Comparison of ENCODE assay signal across 25 mouse cellular contexts in genomic region chr3:35699979-35700378, GRCm38 (mm10). TPM values are rescaled to one million over a fixed set of nuclear protein-coding genes. Genes with fewer than 3 reads are reported as not detected.
A peak's percentile ranks its signal among the peaks of the same experiment; 100 is the strongest.
DNase-seq lines count a peak whose midpoint lies in the region; ATAC-seq and TF ChIP-seq lines count a peak whose summit lies in the region.
"Had no signal": no experiment of that assay in that cellular context is flagged by ENCODE, and none has a peak within 500 bp of the region (broad histone marks: within the 10 kb centered on the region; RNA-seq: fewer than 3 reads in every experiment).

No protein-coding gene starts in this region.

- TF ChIP-seq EP300 in MEL (IDR thresholded peaks at IDR 0.05; ENCODE audit: low read depth in 1 of 2, low read length in 2 of 2), result no peak
- TF ChIP-seq EP300 in stomach, postnatal 0 days (optimal IDR thresholded peaks at IDR 0.05), result no peak

- H3K27me3 ChIP-seq in MEL (ENCODE audit: control insufficient read depth in 1 of 2, insufficient read depth in 2 of 2, low read length in 2 of 2), result no peaks in the 10 kb centered on the region
- H3K27me3 ChIP-seq in intestine, embryonic 16.5 days (replicated peaks; ENCODE audit: control insufficient read depth, insufficient read depth, low read length), result no peaks in the 10 kb centered on the region
- H3K27me3 ChIP-seq in stomach, postnatal 0 days (ENCODE audit: control insufficient read depth, insufficient read depth, low read length), result no peaks in the 10 kb centered on the region
- H3K27me3 ChIP-seq: embryonic facial prominence, embryonic 12.5 days; embryonic facial prominence, embryonic 15.5 days; forebrain, embryonic 15.5 days; heart, embryonic 12.5 days; heart, embryonic 15.5 days; hindbrain, embryonic 13.5 days had no signal

- peaks cover 0 to 4% of the 10 kb centered on the region in 2 experiments; a peak in 2 of 4 replicates for H3K36me3 ChIP-seq in MEL (ENCODE audit: control insufficient read depth in 1 of 2, insufficient read depth in 2 of 2, low read length in 2 of 2)
- H3K36me3 ChIP-seq in intestine, embryonic 16.5 days (ENCODE audit: control insufficient read depth, insufficient read depth, low read length), result no peaks in the 10 kb centered on the region
- H3K36me3 ChIP-seq in stomach, postnatal 0 days (ENCODE audit: control insufficient read depth, insufficient read depth, low read length), result no peaks in the 10 kb centered on the region
- H3K36me3 ChIP-seq: embryonic facial prominence, embryonic 12.5 days; embryonic facial prominence, embryonic 15.5 days; forebrain, embryonic 15.5 days; heart, embryonic 12.5 days; heart, embryonic 15.5 days; hindbrain, embryonic 10.5 days; hindbrain, embryonic 13.5 days had no signal

- H3K27ac ChIP-seq in MEL (ENCODE audit: control insufficient read depth, low read depth, low read length), result no peak overlapping the region
- H3K27ac ChIP-seq in intestine, embryonic 16.5 days (ENCODE audit: low read length), result no peak overlapping the region
- no peak overlapping the region for H3K27ac ChIP-seq in stomach, postnatal 0 days (replicated peaks)
- H3K27ac ChIP-seq: embryonic facial prominence, embryonic 12.5 days; embryonic facial prominence, embryonic 15.5 days; forebrain, embryonic 15.5 days; heart, embryonic 15.5 days; hindbrain, embryonic 10.5 days; hindbrain, embryonic 13.5 days had no signal

- DNase-seq in MEL (ENCODE audit: low read depth, low spot score), result peak; percentile 17
- peak; percentile 1 for DNase-seq in brain, embryonic 14.5 days (ENCODE audit: low read depth)
- DNase-seq in stomach, postnatal 0 days (ENCODE audit: low spot score), result no peak
- DNase-seq in right cerebral cortex, postnatal 25 days, result no peak
- no peak for DNase-seq in gastrocnemius, adult 18-20 months (ENCODE audit: low spot score)
- DNase-seq: adrenal gland, postnatal 10 days; adrenal gland, postnatal 36 days; cerebellum, adult 11 months; cerebellum, adult 2 months; cerebellum, adult 9-11 months; cerebellum, postnatal 25 days; gastrocnemius, postnatal 25 days; heart, adult 18-20 months; heart, postnatal 10 days; heart, postnatal 36 days had no signal

- H3K4me1 ChIP-seq in MEL (ENCODE audit: control insufficient read depth in 1 of 2, insufficient read depth in 2 of 2, low read length in 2 of 2), result peaks cover 5 to 6% of the 10 kb centered on the region in 2 experiments; a peak in 3 of 4 replicates
- no peaks in the 10 kb centered on the region for H3K4me1 ChIP-seq in intestine, embryonic 16.5 days (ENCODE audit: control insufficient read depth, insufficient read depth, low read length)
- no peaks in the 10 kb centered on the region for H3K4me1 ChIP-seq in stomach, postnatal 0 days (replicated peaks; ENCODE audit: control insufficient read depth, insufficient read depth)
- H3K4me1 ChIP-seq: embryonic facial prominence, embryonic 12.5 days; embryonic facial prominence, embryonic 15.5 days; forebrain, embryonic 15.5 days; heart, embryonic 12.5 days; heart, embryonic 15.5 days; hindbrain, embryonic 10.5 days; hindbrain, embryonic 13.5 days had no signal

- no peak overlapping the region for H3K4me3 ChIP-seq in MEL (ENCODE audit: control insufficient read depth in 1 of 2, insufficient read depth in 1 of 2, low read depth in 2 of 2, low read length in 2 of 2)
- no peak overlapping the region for H3K4me3 ChIP-seq in intestine, embryonic 16.5 days (ENCODE audit: low read length)
- no peak overlapping the region for H3K4me3 ChIP-seq in stomach, postnatal 0 days (ENCODE audit: low read depth, low read length)
- H3K4me3 ChIP-seq: embryonic facial prominence, embryonic 12.5 days; embryonic facial prominence, embryonic 15.5 days; forebrain, embryonic 15.5 days; heart, embryonic 12.5 days; heart, embryonic 15.5 days; hindbrain, embryonic 10.5 days; hindbrain, embryonic 13.5 days had no signal

- TF ChIP-seq POLR2A in MEL (IDR thresholded peaks at IDR 0.05; ENCODE audit: control insufficient read depth in 1 of 2, insufficient read depth in 1 of 2, low read depth in 1 of 2, low read length in 2 of 2, poor library complexity in 1 of 2), result no peak
- no peak for TF ChIP-seq POLR2A in brain, embryonic 14.5 days (IDR thresholded peaks at IDR 0.05; ENCODE audit: borderline replicate concordance, extremely low read depth, insufficient read depth, insufficient read length, poor library complexity, severe bottlenecking)

- H3K9ac ChIP-seq in MEL (ENCODE audit: control insufficient read depth, low read depth, low read length, poor library complexity, severe bottlenecking), result no peak overlapping the region
- H3K9ac ChIP-seq in intestine, embryonic 16.5 days (ENCODE audit: low read depth, low read length), result no peak overlapping the region
- no peak overlapping the region for H3K9ac ChIP-seq in stomach, postnatal 0 days (ENCODE audit: low read length)
- H3K9ac ChIP-seq: embryonic facial prominence, embryonic 12.5 days; embryonic facial prominence, embryonic 15.5 days; forebrain, embryonic 15.5 days; heart, embryonic 12.5 days; heart, embryonic 15.5 days; hindbrain, embryonic 13.5 days had no signal

- no peaks in the 10 kb centered on the region for H3K9me3 ChIP-seq in MEL (replicated peaks; ENCODE audit: insufficient read depth, low read length)
- H3K9me3 ChIP-seq in intestine, embryonic 16.5 days (ENCODE audit: control insufficient read depth, low read length), result no peaks in the 10 kb centered on the region
- no peaks in the 10 kb centered on the region for H3K9me3 ChIP-seq in stomach, postnatal 0 days (ENCODE audit: control insufficient read depth, low read length)
- H3K9me3 ChIP-seq: embryonic facial prominence, embryonic 12.5 days; embryonic facial prominence, embryonic 15.5 days; forebrain, embryonic 15.5 days; heart, embryonic 12.5 days; heart, embryonic 15.5 days; hindbrain, embryonic 10.5 days; hindbrain, embryonic 13.5 days had no signal

- H3K4me2 ChIP-seq in intestine, embryonic 16.5 days (ENCODE audit: low read depth, low read length), result no peak overlapping the region
- H3K4me2 ChIP-seq in stomach, postnatal 0 days (replicated peaks; ENCODE audit: low read depth), result no peak overlapping the region
- H3K4me2 ChIP-seq: embryonic facial prominence, embryonic 12.5 days; embryonic facial prominence, embryonic 15.5 days; forebrain, embryonic 15.5 days; heart, embryonic 12.5 days; heart, embryonic 15.5 days; hindbrain, embryonic 13.5 days had no signal

- no peaks in the 10 kb centered on the region for H3K79me2 ChIP-seq in MEL (ENCODE audit: control insufficient read depth, insufficient read depth, low read length, poor library complexity)

- TF ChIP-seq CTCF in MEL (IDR thresholded peaks at IDR 0.05 in 2 of 3, conservative IDR thresholded peaks at IDR 0.05 in 1 of 3; ENCODE audit: control insufficient read depth in 1 of 3, insufficient read depth in 1 of 3, low read depth in 2 of 3, low read length in 3 of 3, poor library complexity in 1 of 3, severe bottlenecking in 1 of 3), result no peak
- TF ChIP-seq CTCF in brain, embryonic 14.5 days (IDR thresholded peaks at IDR 0.05; ENCODE audit: borderline replicate concordance, extremely low read depth, insufficient read depth, insufficient read length), result no peak
- no peak for TF ChIP-seq CTCF in stomach, postnatal 0 days (IDR thresholded peaks at IDR 0.05; ENCODE audit: low read depth)

- no peak for TF ChIP-seq RAD21 in MEL (IDR thresholded peaks at IDR 0.05; ENCODE audit: low read depth, low read length)

- ATAC-seq in intestine, embryonic 16.5 days, result peak; percentile 53
- ATAC-seq in stomach, postnatal 0 days (ENCODE audit: low FRiP score, low TSS enrichment), result 0 out of 2 replicates have a peak, but pooled peaks have one; percentile 56
- ATAC-seq: forebrain, embryonic 15.5 days; hindbrain, embryonic 16.5 days; Patski had no signal

TF ChIP-seq in MEL, 35 proteins besides CTCF, POLR2A, EP300 and RAD21:
- TF ChIP-seq ELF1 (IDR thresholded peaks at IDR 0.05; ENCODE audit: low read depth, low read length) (no peak), HCFC1 (IDR thresholded peaks at IDR 0.05; ENCODE audit: low read depth, low read length) (no peak), MAZ (IDR thresholded peaks at IDR 0.05; ENCODE audit: low read depth, low read length) (no peak), POLR2AphosphoS5 (IDR thresholded peaks at IDR 0.05; ENCODE audit: borderline replicate concordance, low read depth, low read length) (no peak), ZC3H11A (IDR thresholded peaks at IDR 0.05; ENCODE audit: low read depth, low read length) (no peak)
TF ChIP-seq in MEL: peak in this region for 0.

RNA-seq across cellular contexts. Expression of gene Atp11b, which starts 53.9 kb away (rescaled TPM):
- total RNA-seq in MEL (2012; rRNA removed), result 25.9 and 31.3 TPM in 2 replicates
- polyA plus RNA-seq in MEL (2012; ENCODE audit: insufficient read depth in 1 of 2, insufficient read length in 2 of 2, low read depth in 1 of 2, low replicate concordance in 2 of 2, missing spikeins in 1 of 2), result 10 to 100 TPM; 52.3 to 57.9 TPM
- polyA plus RNA-seq in brain, embryonic 14.5 days (2012; rRNA removed), result 68.0 and 69.7 TPM in 2 replicates
- polyA plus RNA-seq in intestine, embryonic 16.5 days (2015; fragmentation: Nextera tagmentation; extraction: Ambion mirVana), result 34.6 and 45.9 TPM in 2 replicates
- polyA plus RNA-seq in stomach, postnatal 0 days (2015; fragmentation: Nextera tagmentation; extraction: Ambion mirVana), result 30.8 and 33.1 TPM in 2 replicates
- 10 to 100 TPM; 12.1 TPM for total RNA-seq in gastrocnemius, adult 18-20 months (2021)

Comparison
In these comparisons a context has a peak if more than half of its experiments do, and no peak if none do; other contexts are left out.
1. DNase-seq: peak in MEL (single experiment) and brain, embryonic 14.5 days (single experiment); none in stomach, postnatal 0 days (single experiment), right cerebral cortex, postnatal 25 days (single experiment) and gastrocnemius, adult 18-20 months (single experiment).